Mouse (Mus musculus) neutrophil, adult 5-6 weeks (primary cell): ENCODE data around the gene Pitpnm3. TPM values are rescaled to one million over a fixed set of nuclear protein-coding genes. Genes with fewer than 3 reads are reported as not detected.

Source experiments
- ATAC-seq: fragments of 151-379, 151-347 bp; 2 replicates; pipeline ENCODE4 v1.8.0; 2017; ENCODE audit warnings: mild to moderate bottlenecking, moderate TSS enrichment; ENCODE audit not compliant: insufficient number of reproducible peaks, poor library complexity, low FRiP score, severe bottlenecking; ENCODE audit errors: extremely low read depth
- total RNA-seq: library from RNA; stranded (forward); fragments of 200-1000 nt; gene quantifications from 2 replicates; pipeline ENCODE4 v1.2.3, GENCODE M21; 2017

The Pitpnm3 gene
- total RNA-seq, 1 experiment from 2014 or later, result not detected

DNA sequence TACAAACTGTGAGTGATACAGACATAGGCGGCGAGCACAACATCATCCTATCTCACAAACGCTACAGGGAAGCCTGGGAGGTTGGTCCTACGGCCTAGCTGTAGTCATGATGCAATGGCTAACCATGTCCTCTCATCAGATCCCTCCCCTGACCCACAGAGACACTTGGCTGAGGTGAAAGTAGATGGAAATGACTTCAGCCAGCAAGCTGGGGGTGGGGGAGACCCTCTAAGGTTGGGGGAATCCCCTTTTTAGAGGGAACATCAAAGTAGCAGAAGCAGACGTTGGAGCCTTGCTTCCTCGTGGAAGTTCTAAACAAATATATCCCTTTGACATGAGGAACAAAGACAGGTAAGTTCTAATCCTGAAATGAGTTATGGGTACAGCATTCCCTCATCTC, 71.2 kb downstream of the Pitpnm3 start:
- ATAC-seq, result no peak

DNA sequence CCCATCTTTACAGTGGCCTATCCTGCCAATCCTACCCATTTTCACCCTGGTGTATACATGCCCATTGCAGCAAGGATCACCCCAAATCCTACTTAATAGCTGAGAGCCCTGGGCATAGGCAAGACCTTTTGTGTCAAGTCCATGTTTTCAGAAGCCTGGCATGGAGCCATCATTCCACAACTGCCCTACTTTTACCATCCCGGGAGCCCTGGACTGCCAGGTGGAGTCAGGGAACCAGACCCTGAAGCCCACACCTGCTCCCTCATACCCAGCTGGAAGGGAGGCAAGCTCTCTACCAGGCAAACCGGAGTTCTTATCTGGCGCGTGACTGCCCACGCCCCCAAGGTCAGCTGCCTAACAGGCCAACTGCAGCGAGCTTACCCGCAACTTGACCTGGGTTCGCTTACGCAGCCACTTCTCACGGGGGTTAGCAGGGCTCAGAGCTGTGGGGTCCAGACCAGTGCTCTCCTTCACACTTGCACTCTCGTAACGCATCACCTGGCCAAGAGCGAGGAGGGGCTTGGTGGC, 74.4 kb downstream of the Pitpnm3 start:
- ATAC-seq, result no peak

DNA sequence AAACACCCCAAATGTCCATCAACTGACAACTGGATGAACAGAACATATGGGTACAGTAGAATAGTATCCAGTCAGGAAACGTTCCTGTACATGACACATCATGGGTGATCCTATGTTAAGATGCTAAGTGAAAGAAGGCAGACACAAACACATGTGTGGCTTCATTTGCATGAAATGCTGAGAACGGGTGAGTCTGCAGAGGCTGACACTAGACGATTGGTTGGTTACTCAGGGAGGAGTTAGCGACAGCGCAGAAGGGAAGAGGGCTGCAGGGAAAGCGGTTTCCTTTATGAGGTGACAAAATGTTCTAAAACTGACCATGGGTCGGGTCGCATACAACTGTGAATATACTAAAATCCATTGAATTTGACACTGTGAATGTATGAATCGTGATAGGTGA, 75.2 kb downstream of the Pitpnm3 start:
- ATAC-seq, result no peak

DNA sequence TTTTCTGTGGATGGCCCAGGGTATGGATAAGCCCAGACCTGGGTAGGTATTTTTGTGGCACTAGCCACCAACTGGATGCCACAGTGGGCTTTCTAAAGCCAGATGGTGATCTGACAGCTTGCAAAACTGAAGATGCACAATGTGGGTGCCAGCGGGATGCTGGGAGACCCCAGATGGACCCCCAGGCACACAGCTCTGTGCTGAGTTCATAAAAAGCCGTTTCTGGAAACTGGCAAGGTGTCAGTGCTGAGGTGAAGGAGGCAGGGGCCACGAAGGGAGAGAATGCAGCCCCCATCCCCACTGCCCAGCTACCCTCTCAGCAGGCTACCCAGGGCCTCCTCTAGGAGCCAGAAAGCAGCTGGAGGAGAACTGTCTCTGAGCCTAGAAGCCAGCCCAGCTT, 78.4 kb downstream of the Pitpnm3 start:
- no peak for ATAC-seq

DNA sequence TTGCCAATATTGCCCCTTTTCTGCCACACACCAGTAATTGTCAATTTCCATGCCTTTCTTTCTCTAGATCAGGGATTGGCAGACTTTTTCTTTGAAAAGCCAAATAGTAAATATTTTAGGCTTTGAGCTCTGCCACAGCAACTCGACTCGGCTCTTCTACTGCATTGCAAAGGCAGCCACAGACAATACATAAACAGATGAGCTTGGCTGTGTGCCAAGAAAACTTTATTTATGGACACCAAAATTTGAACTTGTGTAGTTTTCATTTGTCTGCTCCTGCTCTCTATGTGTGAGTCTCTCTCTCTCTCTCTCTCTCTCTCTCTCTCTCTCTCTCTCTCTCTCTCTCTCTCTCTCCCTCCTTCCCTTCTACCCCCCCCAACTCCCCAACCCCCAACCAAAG, 80.4 kb downstream of the Pitpnm3 start:
- no peak for ATAC-seq

DNA sequence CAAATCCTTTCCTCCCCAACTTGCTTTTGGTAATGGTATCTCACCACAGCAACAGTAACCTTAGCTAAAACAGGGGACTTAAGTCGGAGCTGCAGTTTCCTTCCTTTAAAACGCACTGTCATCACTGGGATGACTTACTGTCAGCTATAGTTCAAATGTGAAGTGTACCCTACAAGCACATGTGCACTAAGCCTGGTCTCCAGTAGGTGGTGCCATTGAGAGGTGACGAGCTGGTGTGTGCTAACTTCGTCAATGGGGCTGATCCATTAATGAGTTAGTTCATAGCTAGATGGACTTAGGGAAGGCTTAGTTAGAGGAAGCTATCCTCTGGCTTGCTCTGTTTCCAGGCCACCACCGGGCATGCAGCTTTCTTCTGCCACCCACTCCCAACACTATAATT, 82.9 kb downstream of the Pitpnm3 start:
- ATAC-seq, result peak; percentile 43; the same call in 1 of the 2 replicates

DNA sequence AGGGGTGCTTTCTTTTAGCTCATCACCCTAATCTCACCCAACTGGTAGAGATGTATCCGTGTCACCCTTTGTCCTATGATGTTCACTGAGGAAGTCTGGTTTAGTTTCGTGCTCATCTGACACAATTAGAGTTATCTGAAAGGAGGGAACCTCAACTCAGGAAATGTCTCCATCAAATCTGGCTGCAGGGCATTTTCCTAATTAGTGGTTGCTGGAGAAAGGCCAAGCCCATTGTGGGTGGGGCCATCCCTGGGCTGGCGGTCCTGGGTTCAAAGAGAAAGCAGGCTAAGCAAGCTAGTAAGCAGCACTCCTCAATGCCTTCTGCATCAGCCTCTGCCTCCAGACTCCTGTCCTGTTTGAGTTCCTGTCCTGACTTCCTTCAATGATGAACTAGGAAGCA, 83.4 kb downstream of the Pitpnm3 start:
- ATAC-seq, result no peak

DNA sequence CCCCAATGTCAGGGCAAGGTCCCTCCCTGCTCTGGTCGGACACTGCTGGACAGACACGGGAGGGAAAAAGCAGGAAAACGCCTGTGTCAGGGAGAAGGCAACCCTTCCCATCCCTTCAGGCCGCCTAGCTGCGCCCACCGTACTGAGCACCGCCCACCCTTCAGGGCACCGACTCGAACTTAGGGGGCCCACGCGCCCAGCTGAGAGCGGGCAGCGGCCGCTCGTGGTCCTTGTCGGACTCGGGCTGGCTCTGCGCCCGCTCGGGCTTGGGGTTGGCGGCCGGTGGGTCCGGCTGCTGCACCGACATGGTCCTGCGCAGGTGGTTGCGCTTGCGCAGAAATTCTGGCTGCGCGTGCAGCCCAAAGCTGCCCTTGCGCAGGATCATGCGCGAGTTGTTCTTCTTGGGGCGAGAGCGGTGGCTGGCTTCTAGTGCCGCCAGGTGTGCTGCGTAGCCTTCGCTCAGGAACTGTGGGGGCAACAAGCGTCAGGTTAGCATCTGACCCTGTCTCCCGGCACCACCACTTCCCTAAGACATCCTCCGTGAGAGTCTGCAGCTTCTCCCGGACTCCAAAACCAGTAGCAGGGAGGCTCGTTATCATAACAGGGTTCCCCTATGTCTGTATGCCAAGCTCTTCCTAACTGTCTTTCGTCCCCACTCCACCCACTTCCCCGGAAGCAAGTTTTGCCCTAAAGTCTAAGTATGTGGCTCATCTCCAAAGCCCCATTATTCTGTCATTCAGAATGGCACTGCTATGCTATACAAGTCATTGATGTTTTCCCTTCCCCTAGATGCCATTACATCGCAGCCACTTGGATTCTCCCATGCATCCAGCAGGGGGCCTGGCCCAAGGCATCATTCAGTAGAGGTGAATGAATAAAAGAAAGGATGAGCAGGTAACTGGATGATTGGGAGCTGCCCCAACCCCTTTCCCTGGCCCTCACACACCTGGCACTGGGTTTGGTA, 84.4 kb downstream of the Pitpnm3 start:
- no peak for ATAC-seq

DNA sequence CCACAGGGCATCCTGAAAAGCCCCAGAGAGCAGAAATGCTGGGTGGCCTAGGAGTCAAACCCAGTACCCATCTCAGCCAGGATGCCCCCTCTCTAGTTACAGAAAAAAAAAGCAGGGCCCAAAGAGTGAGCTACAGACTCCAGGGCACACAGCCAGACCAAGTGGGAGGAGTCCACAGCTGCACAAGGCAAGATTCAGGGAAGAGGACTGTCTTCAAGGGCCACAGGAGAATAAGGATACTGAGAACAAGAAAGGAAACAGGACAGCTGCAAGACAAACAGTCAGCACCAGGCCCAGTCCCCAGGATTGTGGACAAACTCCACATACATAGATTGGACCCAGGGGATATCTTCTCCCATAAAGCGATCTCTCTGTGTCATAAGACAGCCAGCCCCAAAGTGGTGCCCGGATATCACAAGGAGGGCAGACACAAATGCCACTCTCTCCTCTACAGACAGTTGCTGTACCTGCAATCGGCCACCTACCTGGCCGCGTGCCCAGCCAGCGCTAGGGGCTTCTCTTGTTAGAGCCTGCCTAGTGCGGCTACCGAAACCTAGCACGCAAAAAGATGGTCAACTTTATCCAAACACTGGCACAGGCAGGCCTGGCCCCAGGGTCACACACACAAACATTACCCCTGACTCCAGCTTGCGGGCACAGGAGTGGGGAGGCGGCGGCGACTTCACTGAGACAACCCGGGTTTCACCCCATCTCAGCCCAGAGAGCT, 85.2 kb downstream of the Pitpnm3 start:
- no peak for ATAC-seq

DNA sequence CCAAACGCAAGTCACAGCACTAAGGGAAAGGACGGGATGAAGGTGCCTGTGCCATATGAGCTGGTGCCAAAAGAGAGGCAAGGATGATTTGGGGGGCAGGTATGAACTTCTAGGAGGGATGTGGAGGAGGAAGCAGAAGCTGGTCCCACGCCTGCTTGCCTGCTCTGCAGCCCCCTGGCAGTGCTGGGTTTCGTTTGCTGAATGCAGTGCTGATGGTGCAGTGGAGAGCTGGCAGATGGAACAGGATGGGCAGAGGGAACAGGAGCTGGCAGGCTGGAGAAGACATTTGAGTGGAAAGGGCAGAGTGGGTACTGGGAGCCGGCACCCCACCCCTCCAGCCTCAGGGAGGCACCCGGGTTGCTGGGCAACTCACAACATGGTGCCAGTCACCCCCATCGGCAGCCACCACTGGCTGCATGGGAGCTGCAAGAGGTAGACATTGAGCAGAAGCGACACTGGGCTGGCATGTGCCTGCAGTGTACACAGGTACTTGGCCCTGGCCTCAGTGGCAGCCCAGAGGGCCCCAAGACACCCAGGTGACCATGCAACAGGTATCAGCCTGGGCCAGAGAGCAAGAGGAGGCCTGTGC, 86.3 kb downstream of the Pitpnm3 start:
- ATAC-seq, result no peak

DNA sequence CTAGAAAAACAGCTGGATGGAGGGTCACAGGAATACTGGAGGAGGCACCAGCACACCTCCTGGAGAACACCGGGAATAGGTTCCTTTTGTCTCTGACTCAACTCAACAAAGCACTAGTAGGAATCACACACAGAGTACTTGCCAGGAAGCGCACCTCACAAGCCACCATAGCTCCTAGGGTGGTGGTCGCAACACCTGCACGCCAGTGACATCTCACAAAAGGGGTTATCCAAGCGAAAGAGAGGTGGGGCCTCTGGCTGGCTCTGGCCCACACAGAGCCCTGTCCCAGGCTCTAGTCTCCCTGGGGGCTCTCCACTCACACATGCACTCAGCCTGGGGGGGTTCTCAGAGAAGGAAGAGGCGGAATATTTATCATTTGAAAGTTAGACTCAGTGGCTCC, 86.8 kb downstream of the Pitpnm3 start:
- no peak for ATAC-seq

DNA sequence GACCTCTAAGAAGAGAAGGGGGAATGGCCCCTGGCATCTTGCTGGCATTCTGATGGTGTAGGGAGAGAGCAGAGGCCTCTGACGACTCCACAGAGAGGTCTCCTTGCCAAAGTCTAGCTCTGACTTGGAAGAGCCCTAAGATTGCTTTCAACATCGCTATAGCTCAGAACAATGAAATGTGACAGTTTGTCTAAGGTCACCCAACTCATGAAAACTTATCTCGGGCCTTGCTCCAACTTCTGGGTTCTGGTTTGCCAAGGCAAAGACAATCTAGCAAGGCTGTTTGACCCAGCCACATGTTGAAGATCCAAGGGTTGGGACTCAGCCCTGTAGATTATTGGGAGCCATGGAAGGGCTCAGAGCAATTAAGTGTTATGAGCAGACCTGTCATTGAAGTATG, 91.3 kb downstream of the Pitpnm3 start:
- ATAC-seq, result no peak

DNA sequence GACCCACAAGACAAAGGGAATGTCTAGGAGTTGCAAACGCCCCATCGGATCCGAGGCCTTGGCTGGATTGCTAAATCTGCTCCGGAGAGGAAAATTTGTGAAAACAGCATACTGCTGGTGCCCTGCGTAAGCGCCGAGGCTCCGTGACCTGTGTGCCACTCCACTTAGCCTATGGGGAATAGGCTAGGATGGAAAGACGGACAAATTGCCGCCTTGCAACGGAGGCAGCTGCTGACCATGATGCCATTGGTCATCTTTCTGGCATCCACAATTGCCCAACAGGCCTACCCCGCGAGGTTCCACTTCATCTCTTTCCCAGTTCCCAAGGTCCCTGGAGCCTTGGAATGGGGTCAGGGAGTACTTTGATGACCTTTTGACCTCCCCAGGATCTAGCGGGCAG, 92.9 kb downstream of the Pitpnm3 start:
- ATAC-seq, result no peak

DNA sequence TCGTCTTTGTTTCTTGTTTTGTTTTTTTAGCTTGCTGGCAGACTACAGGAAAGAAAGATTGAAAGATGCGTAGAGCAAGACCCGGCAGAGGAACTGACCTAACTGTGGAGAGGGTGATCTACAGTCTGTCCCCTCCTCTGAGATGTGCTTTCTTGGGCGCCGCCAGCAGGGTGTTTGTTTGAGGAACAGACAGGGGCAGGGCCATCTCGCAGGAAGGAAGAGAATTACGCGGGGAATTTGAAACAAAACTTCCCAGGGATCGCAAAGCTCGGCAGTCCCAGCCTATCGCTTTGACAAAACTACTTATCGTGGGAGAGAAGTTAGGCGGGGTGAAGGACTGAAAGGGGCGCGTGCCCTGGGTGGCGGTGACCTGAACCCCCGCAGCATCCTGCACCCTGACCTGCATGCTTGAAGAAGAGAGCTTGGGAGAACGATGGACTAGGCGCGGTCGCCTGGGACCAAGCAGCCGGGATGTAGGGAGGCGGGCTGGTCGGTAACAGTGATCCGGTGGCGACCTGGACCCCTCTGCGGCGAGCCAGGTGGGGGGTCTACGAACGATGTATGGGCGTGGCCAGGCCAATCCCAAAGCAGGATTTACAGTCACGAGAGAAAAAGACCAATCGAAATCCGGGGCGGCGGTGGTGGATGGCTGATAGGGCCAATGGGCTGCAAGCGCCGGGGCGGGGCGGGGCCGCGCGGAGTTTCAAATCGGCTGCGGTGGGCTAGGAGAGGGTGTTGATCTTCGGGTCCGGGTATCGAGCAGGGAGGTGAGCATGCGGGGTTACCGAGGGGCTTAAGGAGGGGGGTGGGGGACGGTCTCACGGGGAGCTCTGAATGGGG, 93.6 kb downstream of the Pitpnm3 start, which contains the start of gene Pimreg:
Gene Pimreg, plus strand, starts transcription at position 265 of the 840 bp plus-strand sequence.
- peak; percentile 56 for ATAC-seq

DNA sequence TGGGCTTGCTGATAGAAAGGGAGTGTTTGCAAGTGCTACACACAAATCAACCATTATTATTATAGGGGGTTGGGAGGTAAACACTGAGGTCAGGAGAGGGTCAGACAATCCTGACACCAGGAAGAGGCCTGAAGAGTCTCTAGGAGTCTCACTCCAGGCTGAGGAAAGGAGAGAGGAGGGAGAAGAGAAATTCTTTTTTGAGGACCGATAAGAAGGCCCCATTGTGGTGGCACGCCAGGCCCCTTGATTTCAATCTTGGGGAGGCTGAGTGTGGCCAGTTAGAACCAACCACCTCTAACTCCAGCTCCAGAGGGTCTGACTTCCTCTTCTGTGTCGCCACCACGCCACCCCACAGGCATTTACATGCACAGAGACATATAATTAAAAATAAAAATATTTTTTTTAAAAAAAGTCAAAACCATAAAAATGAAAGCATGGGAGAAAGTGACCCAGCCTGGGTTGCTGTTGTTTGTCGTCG, 94.2 kb downstream of the Pitpnm3 start:
- no peak for ATAC-seq

DNA sequence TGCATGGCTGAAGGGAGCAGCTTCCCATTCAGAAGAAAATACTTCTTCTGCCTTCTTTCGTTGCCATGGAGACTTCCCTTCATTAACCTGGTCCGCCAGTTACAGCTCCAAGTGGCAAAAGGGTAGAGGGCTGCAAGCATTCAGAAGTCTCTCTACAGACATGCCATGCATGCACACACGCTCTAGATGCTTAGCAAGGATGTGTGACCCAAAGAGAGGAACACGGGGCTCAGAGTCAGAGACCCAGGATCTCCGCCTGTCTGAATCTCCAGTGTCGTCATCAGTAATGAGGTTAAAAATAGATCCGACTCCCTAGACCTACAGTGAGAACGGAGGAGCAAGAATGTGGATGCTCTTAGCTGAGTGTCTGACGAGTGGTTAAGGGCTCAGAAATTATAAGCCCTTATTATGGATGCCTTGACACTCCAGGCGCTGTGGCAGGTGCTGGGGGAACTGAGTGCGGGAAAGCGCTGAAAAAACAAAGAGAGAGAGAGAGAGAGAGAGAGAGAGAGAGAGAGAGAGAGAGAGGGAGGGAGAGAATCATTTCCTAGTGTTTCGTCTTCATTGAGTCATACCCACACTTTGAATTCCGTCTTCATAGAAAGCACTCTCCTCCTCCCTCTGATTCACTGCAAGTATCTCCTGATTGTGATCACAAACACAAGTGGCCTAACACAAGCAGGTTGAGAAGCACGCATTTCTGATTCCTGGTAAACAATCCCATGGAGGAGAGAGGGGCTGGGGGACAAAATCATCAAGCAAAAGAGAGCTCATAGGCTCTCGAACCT, 95.8 kb downstream of the Pitpnm3 start:
- no peak for ATAC-seq

DNA sequence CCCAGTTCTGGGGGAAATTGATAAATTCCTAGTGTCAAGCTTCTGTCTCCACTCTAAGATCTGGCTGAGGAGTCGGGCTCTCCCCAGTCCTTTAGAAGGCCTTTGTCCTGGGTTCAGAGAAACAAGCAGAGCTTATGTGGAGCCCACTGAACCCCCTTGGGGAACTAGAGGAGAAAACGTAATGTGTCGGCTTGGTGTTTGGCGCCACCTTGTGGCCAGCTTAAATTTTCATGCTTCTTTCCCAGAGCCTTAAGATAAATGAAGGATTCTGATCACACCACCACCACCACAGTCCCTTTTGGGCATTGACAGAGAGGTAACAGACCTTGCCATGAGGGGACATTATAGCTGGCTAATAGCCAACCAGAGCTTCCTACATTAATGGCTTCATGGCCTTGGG, 97.6 kb downstream of the Pitpnm3 start:
- ATAC-seq, result no peak

DNA sequence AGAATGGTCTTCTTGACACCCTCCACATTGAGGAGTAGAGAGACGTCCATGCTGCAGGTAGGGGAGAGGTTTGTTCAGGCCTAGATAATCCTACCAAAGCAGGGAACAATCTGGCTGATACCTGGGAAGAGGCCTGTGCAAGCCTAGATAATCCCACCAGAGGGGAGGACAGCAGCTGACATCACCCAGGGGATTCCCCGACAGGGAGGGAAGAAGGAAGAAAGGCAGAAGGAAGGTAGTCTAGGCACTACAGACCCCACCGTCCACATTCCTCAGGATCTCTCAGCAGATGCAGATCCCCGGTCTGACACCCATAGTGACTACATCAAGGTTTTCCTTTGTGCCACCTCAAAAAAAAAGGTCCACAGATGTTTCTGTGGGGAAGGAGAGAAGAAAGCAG, 98.2 kb downstream of the Pitpnm3 start, which contains the start of gene Aipl1:
Gene Aipl1, minus strand, starts transcription at position 101 of the 400 bp plus-strand sequence.
- no peak for ATAC-seq
